Mouse (Mus musculus): ENCODE data around the gene Ccdc188.

- no peak for TF ChIP-seq CTCF (IDR thresholded peaks at IDR 0.05; ENCODE audit: low read depth, low read length)
- no peak for TF ChIP-seq EP300 (IDR thresholded peaks at IDR 0.05; ENCODE audit: insufficient read depth, low read depth, low read length)
- TF ChIP-seq POLR2A (IDR thresholded peaks at IDR 0.05; ENCODE audit: insufficient read depth, low read length) = no peak
Measured at GRCm38 (mm10) chr16:18197881-18198280, 19.8 kb upstream of the Ccdc188 start.

Measured in ES-Bruce4 (cell line).